Mouse (Mus musculus) kidney, embryonic 15.5 days (tissue): ENCODE data around the gene Lrrc66. TPM values are rescaled to one million over a fixed set of nuclear protein-coding genes. Genes with fewer than 3 reads are reported as not detected.

Experiments
- polyA plus RNA-seq: library from polyadenylated mRNA; unstranded; fragments of >200 nt; fragmentation: Nextera tagmentation; extraction: Ambion mirVana; gene quantifications from 2 replicates; pipeline ENCODE4 v1.2.1, GENCODE M21; 2015

The Lrrc66 gene
- polyA plus RNA-seq, 1 experiment from 2014 or later, result 0.08 TPM

Other genes with a start within 250 kb of the Lrrc66 start
- 0.27 and 0.57 TPM in 2 replicates for gene Cwh43, start 226.5 kb downstream of the Lrrc66 start, polyA plus RNA-seq
- 22.8 and 24.7 TPM in 2 replicates for gene Dcun1d4, start 151.5 kb downstream of the Lrrc66 start, polyA plus RNA-seq
- gene Sgcb, start 15.3 kb upstream of the Lrrc66 start, polyA plus RNA-seq, result 24.5 and 25.0 TPM in 2 replicates
- 0.08 and 0.18 TPM in 2 replicates for gene Spata18, start 18.9 kb upstream of the Lrrc66 start, polyA plus RNA-seq